Mouse (Mus musculus) cerebellum, adult 2 months (tissue): ENCODE measurements at regions not wholly inside any gene's neighbourhood (a gene's known extent, or its start where the extent isn't known, plus 50 kb on each side); places are given as distances from the start of the nearest gene placed in this dataset.

Experiments
- CTCF ChIP-seq: fragments of 200-500 bp; IDR thresholded peaks from 2 replicates; pipeline ENCODE4 v1.5.1; 2011; ENCODE audit warnings: low read depth, mild to moderate bottlenecking, control low read depth, low read length, moderate library complexity, borderline replicate concordance; ENCODE audit not compliant: insufficient read depth
- POLR2A ChIP-seq: fragments of 200-500 bp; IDR thresholded peaks from 2 replicates; pipeline ENCODE4 v1.6.1; 2011; ENCODE audit warnings: low read length, control low read depth, borderline replicate concordance; ENCODE audit not compliant: insufficient read depth

DNA sequence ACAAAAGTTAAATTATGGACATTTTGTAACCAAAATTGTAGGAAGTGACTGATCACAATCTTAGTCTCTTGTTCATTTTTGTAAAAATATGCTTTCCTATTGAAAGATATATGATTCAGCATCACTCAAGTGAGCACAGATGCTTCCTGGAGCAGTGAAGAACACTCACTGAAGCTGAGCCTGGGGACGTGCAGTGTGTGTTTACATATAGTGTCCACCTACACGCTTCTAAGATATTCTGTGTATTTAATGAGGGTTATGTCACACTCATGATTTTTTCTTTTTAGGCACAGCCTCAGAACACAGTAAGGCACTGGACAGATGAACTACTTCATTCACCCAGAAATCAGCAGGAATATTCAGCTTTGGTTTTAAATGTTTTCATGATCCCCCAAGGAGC lies 1533.6 kb downstream of the Tbl1xr1 start:
- TF ChIP-seq CTCF (no peak), POLR2A (no peak)
